Mouse (Mus musculus) fibroblast of lung, adult 2 months (primary cell): ENCODE data around the gene E2f4.
A peak's percentile ranks its signal among the peaks of the same experiment; 100 is the strongest.

Experiments used
- DNase-seq: peaks from one replicate; pipeline ENCODE4 v3.0.0-alpha.2; 2011; ENCODE audit warnings: low read depth

E2f4 gene

DNA sequence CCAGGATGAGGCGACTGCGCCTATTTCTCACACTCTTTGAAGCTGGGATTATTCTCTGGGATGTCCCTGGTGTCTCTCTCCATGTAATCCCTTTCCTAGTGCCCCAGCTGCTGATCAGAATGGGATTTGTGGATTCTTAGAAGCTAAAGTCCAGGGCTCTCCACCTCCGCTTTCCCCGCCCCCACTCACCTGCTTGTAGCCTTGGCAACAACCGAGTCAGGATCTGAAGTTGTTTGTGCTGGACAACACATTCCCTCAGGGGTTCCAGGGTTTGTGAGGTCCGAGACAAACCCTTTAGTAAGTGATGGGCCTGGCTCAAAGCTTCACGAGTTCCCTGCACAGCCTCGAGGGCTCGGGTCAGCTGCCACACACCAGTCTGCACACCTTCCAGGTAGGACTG lies 2.7 kb upstream of the E2f4 start:
- DNase-seq, result no peak

DNA sequence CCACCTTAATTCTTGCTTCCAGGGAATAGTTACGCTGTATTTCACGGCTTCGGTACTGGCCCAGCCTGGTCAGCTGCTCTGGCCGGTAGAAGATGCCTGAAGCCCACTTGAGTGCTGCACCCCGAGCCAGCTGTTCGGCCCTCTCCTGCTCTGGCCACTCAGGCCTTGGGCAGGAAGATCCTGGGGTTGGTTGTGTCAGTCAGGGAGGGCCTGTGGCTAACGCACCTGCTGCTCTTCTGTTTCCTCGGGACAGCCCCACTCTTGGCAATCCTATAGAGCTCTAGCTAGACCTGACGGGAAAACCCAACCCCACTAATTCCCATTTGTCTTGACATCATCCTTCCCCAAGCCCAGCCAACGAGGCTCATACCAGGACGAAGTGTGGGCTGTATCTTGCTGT lies 2.2 kb upstream of the E2f4 start:
- DNase-seq, result no peak

DNA sequence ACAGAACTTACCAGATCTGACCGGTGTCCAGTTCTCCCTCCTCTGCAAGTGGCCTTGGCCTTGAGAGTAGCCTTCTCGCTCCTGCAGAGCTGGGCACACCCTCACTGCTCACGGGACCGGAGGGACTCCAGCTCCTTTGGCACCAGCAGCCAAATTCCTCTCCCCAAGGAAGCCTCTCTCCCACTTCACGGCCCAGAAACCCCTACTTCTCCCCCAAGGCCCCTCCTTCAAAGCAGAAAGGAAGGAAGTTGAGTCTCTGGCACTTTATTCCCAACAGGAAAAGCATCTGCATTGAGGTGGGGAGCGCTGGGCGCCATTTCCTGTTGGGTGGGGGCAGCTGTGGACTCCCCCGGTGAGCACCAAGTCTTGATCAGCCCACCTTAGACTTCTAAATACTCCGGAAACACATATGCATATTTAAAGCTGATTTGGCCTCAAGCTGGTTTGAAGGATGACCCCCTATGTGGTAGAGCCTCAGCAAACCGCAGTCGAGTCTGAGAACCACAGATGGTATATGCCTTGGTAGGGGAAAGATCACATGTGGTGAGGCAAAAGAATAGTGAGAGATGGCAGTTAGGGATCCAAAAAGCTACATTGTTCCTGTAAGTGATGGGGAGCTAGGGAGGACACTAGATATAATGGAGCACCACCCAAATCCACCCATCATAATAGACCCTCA lies 1.4 kb upstream of the E2f4 start, which contains the start of gene Exoc3l:
Exoc3l (minus strand) TSS at position 207 of the 679 bp plus-strand sequence.
- no peak for DNase-seq

DNA sequence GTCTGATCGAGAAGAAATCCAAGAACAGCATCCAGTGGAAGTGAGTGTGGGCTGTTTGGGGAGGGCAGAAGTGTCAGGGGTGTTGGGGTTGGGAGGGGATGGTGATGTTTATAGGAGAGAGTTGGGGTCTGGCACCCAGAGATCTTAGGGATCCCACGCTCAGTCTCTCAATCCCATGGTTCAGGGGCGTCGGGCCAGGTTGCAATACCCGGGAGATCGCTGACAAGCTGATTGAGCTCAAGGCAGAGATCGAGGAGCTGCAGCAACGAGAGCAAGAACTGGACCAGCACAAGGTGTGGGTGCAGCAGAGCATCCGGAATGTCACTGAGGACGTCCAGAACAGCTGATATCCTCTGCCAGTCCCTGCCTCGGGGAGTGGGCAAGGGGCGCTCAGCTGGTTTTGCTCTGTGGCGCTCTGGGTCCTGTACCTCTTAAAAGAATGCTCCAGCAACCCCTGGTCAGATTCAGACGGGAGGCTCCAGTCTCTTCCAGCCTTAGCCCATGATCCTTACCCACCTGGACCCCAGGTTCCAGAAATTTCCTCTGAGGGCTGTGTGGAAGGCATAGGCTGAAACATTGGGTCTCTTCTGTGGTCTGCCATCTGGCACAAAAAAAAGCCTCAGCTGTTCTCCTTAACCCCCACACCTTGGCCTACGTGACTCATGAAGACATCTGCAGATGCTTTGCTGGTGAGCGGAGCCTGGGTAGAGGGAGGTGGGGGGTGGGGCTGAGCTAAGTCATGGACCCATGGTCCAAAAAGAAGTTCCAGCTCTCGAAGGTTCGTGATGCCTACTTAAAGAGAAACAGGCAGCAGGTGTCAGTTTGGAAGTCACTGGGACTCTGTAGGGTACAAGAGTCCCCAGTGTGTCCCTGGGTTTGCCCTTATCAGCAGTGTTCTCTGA lies 1.1 kb downstream of the E2f4 start:
- no peak for DNase-seq

DNA sequence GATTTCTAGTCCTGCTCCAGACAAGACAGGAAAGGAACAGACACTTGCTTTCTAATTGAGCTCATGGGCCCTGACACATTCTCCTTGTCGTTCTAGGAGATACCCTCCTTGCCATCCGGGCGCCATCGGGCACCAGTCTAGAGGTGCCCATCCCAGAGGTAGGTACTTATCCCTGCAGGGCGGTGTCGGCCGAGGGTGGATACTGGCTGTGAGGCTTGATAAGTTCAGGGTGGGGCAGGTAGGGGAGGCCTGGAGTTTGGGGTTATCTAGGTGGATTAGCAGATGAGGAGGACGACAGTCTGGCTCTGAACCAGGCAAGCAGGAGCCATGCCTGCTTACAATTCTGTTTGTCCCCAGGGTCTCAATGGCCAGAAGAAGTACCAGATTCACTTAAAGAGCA lies 2.5 kb downstream of the E2f4 start:
- no peak for DNase-seq

DNA sequence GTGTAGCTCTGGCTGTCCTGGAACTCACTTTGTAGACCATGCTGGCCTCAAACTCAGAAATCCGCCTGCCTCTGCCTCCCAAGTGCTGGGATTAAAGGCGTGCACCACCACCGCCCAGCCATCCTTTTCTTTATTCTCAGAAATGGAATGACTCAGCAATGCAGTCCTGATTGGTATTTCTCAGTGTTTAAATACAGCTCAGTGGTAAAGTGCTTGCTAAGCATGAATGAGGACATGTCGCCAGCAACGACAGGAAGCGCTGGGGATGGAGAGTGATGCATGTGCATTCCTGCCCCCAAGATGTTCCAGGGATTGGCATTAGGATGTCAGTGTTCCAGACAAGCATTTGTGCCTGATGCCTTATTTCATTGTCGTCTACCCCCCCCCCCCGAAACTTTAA lies 5.9 kb downstream of the E2f4 start:
- no peak for DNase-seq

DNA sequence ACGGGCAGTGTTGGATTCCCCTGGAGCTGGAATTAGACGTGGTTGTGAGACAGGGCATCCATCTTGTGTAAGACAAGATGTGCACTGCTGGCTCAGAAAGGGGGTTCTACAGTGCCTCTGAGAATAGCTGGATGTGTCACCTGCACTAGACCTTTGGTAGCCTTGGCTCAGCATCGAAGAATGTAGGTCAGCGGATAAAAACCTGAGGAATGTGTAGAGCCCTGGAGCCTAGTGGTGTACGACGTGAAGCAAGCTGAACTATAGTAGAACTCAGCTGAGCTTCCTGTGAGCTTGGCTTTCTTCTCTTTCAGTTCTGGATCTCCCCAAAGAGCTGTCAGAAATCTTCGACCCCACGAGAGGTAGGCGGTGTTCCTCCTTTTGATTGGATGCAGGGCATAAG lies 6.4 kb downstream of the E2f4 start:
- no peak for DNase-seq

DNA sequence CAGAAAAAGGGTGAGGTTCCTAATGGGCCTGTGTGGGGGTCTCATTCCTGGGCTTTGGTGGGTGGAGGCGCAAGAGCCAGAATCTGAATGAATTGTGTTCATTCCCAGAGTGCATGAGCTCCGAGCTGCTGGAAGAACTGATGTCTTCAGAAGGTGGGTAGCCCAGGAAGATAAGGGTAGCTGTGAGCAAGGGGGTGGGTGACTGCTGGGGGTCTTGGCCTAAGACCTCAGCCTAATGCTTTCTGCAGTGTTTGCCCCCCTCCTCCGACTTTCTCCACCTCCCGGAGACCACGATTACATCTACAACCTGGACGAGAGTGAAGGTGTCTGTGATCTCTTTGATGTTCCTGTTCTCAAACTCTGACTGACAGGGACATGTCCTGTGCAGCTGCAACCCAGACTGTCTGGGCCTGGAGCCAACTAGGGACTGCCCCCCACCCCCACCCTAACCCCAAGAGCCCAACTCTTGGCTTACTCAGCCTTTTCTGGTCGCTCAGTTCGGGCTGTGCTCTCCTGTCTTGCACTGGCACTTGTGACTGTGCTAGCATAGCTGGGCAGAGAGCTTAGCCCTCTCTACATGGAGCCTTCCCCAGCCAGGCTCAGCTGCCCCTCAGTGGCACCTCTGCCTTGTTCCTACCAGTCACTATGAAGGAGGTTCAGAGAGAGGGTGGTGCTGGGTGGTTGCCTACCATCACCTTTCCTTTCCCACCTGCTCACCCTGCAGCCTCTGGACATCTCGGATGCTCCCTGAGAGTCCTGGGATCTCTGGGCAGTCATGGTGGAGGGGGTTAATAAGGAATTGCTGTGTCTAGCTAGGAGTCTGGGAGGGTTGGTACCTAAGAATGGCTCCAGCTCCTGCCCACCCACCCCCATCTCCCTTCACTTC lies 7.1 kb downstream of the E2f4 start:
- DNase-seq, result no peak

DNA sequence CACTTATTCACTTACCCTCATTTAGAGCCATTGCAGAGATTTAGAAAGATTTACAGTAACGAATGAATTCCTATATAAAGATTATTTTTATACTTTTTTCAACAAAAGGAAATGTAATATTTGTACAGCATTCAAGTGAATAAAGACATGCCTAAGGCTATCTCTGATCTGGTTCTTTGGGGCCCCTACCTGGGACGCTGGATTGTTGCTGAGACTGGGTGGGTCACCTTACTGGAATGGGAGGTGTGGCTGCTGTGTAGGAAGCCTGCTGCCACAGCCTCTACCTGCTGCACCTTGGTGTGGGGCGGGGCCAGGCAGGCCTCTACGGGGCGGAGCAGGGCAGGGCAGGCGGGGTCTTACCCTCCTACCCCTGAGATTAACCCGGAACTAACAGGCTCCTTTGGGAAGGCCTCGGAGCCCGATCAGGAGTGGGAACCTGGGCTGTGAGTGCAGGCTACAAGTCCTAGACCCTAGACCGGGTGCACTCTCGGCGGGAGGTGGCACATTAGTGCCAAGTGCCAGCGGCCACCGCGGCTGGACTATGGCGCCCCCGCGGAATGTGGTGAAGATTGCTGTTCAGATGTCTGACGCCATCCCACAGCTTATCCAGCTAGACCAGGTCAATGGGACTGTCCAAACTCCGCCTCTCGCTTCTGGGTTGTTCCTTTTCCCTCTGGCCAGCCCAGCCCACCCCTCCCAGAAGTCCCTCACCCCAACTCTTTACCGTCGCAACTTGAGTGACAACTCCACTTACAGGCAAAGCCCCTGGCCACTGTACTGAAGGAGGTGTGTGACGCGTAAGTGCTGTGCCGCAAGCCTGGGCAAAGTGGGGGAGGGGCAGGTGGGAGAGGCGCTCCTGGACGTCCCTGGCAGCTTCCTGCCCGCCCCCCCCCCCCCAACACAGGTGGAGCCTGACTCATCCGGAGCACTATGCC lies 8.0 kb downstream of the E2f4 start, which contains the start of gene Elmo3:
Elmo3 (plus strand) TSS at position 391 of the 935 bp plus-strand sequence.
- no peak for DNase-seq

DNA sequence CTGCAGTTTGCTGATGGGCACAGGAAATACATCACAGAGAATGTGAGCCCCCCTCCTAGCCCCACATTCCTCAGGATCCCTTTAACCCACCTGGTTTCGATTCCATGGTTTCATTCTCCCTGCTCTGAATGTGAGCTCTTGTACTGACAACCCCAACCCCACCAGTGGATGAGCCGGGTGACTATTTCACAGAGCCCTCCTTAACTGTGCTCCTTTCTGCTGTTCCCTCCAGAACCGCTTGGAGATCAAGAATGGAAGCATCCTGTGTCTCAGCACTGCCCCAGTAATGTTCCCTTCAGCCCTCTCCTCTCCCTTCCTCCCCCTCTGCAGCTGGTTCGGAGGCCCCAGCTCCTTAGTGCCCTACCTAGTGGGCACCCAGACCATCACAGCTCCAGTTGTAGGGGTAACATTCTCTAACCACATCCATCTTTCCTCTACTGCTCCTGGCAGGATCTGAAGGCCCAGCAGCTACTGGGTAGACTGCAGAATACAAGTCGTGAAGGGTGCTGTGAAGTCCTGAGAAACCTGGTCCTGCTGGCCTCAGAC lies 8.8 kb downstream of the E2f4 start:
- DNase-seq, result no peak

DNA sequence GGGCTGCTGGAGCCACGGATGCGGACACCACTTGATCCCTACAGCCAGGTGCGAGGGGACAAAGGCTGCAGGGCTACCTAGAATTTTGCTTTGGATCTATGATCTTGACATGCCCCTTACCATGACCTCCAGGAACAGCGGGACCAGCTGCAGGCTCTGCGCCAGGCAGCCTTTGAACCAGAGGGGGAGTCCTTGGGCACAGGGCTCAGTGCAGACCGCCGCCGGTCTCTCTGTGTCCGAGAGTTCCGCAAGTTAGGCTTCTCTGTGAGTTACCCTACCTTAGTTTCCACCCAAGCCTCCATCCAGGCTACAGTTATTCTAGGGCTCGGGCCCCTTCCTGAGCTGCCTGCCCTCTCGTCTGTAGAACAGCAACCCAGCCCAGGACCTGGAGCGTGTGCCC lies 10.2 kb downstream of the E2f4 start:
- DNase-seq, result no peak

DNA sequence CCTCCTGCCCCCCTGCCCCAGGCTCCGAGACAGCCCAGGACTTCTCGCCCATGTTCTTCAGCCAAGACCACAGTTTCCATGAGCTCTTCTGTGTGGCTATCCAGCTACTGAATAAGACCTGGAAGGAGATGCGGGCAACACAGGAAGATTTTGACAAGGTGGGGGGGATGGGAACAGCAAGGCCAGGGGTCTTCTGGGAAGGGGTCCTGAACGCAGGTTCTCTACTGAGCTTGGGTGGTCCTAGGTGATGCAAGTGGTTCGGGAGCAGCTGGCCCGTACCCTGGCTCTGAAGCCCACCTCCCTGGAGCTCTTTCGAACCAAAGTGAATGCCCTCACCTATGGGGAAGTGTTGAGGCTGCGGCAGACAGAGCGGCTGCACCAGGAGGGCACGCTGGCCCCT lies 11.0 kb downstream of the E2f4 start:
- DNase-seq, result no peak

DNA sequence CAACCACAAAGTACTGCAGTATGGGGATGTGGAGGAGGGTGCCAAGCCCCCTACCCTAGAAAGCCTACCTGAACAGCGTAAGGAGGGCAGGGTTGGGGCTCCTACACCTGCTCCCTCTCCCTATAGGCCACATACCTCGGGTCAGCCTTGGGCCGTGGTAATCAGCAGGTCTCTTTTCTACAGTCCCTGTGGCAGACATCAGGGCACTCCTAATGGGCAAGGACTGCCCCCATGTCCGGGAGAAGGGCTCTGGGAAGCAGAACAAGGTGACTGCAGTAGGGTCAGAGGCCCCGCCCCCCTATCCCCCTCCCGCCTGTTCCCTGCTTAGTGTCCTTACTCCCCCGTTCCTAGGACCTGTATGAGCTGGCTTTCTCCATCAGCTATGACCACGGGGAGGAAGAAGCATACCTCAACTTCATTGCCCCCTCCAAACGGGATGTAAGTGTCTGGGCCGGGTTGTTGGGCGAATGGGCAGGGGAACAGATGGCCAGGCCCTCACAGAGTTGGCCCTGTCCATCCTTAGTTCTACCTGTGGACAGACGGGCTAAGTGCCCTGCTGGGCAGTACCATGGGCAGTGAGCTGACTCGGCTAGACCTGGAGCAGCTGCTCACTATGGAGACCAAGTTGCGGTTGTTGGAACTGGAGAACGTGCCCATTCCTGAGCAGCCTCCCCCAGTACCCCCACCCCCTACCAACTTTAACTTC lies 11.8 kb downstream of the E2f4 start:
- DNase-seq, result no peak

DNA sequence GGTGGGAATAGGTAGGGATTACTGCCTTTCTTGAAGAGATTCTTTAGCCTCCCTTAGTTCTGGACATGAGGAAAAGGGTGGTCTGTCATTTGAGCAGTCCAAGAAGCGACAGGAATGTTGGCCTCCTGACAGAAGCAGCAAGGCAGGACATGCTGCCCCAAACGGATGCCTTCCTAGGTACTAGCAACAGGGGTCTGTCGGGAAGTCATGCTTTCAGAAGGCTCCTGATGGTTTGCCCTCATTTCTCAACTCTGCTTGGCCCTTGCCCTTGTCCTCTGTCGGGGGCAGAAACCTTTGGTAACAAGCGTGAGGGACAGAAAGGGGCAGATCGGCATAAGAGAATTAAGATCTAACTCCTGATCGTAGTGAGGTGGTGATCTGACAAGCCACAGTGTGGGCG lies 12.7 kb downstream of the E2f4 start:
- no peak for DNase-seq

DNA sequence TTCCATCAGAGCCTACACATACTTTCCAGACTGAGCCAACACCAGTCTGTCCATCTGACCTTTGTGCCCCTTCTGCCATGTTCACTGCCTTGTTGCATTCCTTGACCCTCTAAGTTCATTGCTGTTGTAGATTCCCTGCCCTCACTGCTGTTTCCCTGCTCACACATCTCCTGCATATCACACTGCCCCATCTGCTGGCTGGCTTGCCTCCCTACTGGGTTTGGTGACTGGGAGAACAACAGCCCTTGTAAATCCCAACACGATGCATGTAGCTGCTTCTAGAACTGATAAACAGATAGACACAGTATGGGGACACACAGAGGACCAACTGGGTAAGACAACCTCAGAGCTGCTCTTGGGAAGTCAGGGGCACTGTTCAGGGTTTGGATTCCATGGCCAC lies 14.3 kb downstream of the E2f4 start:
- DNase-seq, result no peak

DNA sequence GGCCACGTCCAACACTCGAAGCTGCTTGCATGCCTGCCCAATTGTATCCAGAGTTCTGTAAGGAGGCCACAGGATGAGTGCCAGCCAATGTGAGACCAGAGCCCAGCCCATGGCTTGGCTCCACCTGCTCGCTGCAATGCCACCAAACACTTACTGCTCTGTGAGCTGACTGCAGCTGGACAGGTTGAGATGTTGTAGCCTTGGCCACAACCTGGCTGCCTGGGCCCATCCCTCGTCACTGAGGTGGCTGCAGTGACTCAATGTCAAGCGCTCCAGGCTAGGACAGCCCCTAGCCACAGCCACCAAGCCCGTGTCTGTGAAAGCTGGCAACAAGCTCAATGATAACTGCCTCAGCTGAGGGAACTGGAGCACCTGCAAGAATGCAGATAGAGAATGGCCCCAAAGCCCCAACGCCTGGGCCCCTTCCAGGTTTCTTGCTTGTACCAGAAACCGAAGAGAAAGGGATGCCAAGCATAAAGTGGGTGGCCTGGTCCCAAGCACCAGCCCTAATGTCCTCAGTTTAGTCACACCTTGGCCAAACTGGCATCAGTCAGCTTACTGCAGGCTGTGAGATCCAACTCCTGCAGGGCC lies 15.5 kb downstream of the E2f4 start:
- no peak for DNase-seq

DNA sequence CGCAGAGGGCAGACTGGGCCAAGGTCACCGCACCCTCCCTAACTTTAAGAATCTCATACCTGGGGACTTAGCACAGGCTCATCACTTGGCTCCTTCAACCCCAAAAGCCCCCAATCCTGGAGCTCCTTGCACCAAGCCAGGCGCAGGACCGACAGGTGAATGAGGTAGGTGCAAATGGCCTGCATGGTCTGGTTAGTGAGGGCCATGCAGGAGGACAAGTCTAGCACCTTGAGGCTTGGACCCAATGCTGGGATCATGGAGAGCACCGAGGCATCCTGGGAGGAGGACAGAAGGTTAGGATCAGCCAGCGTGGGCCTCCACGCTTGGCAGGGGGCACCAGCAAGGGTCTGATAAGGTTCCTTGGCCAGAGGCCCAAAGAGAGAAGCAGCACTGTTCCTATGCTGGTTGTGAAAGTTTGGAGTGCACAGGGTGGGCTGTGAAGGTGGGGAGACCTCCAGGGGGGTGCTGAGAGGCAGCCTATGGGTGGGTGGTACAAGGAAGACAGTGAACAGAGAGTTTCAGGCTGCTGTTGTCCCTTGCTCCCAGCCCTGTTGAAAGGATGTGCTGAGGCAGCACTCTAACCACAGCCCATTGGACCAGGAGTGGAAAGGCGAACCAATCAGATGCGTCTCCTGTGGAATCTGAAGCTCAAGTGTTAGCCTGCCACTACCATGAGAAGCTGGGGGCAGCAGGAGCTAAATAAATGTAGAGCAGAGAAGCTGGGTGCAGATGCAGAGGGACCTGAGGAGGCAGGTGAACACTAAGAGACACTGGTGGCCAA lies 16.3 kb downstream of the E2f4 start:
- no peak for DNase-seq

DNA sequence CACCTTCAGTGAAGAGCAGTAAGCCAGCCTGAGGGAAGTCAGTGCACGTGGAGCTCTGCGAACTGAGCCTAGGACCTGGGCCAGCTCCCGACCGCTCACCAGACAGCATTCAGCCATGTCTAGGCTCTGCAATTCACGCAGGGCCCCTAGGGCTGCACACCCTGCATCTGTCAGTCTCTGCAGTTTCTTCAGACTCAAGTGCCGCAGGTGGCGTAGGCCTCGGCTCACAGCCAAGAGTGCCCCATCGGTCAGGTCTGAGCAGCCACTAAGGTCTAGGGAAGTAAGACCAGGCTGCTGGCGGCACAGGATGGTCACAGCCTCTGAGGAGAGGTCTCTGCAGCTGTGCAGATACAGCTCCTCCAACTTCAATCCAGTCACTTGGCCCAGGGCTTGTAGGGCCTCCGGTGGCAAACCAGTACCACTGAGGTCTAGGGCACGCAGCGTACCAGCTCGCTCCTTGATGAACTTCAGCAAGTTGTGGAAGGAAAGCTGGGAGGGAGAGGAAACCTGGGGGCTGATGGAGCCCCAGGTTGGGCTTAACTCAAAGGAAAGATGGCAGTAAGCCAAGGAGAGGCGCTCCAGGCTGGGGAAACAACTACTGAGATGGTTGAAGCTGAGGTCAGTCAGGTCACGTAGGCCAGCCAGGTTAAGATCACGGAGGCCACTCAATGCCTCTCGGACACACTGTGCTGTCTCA lies 17.8 kb downstream of the E2f4 start:
- no peak for DNase-seq

DNA sequence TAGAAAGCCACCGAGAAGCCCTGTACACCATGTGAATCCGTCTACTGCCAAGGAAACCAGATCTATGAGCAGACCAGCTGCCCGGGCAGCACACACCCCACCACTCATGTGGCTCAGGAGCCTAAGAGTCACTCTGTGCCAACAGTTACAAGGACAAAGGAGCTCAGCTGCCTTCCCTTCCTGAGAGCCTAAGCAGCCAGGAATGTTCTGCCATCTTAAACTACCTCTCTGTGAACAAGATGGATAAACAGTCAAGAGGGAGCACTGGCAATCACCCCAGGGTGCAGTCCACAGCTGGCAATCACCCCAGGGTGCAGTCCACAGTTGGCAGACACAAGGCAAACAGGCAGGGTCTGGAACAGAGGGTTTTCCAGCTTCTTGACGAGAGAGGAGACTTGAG lies 20.5 kb downstream of the E2f4 start:
- peak; percentile 44 for DNase-seq
